Mouse (Mus musculus): ENCODE data around the gene Rnf157. TPM values are rescaled to one million over a fixed set of nuclear protein-coding genes. Genes with fewer than 3 reads are reported as not detected.
A peak's percentile ranks its signal among the peaks of the same experiment; 100 is the strongest.
"Not testable (repeated sequence)": the region's sequence is repeated elsewhere in the genome, so short reads cannot be mapped to it uniquely, and the experiment has no call there.

Rnf157 gene
- polyA plus RNA-seq, 1 experiment = 199 TPM

DNA sequence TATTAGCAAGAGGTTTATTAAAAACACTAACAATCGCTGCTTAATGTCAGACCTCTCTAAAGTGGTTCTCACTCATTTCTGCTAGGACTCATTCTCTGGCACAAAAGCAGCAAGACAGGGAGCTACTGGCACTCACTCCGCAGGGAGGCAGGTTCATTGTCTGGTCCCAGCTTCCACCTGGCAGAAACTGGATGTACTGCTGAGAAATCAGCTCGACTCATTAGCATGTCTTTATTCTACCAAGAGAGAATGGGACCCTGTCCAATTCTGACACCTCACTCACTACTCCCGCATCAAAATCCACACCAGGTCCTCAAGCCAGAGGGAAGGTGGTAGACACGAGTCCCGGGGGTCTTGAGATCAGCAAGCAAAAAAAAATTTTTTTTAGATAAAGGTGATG, 1.2 kb downstream of the Rnf157 start:
- Histone ChIP-seq H3K4me1 (ENCODE audit: control insufficient read depth, insufficient read depth, low read length) (peaks cover 8% of the 10 kb centered on the region), H3K4me3 (ENCODE audit: insufficient read depth, low read depth, low read length) (peak overlapping the region; percentile 92), H3K27ac (ENCODE audit: insufficient read depth, low read depth, low read length) (no peak overlapping the region)
- no peak for TF ChIP-seq CTCF (IDR thresholded peaks at IDR 0.05; ENCODE audit: insufficient read depth, low read depth, low read length)
- TF ChIP-seq POLR2A (IDR thresholded peaks at IDR 0.05; ENCODE audit: insufficient read depth, low read depth, low read length) = no peak
- WGBS = 14% methylated on average over 6 of the region's 6 CpGs

DNA sequence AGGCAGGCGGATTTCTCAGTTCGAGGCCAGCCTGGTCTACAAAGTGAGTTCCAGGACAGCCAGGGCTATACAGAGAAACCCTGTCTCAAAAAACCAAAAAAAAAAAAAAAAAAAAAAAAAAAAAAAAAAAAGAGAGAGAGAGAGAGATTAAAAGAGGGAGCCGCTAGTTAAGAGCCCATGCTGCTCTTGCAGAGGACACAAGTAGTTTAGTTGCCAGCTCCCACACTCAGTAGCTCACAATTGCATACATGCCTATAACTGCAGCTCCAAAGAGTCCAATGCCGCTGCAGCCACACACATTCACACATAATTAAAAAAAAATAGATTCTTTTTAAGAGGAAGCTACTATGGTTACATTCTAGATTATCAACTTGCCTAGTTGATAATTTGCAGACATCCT, 2.4 kb downstream of the Rnf157 start:
- not testable (repeated sequence) for H3K4me1 ChIP-seq (ENCODE audit: control insufficient read depth, insufficient read depth, low read length); H3K4me3 ChIP-seq (ENCODE audit: insufficient read depth, low read depth, low read length); H3K27ac ChIP-seq (ENCODE audit: insufficient read depth, low read depth, low read length)
- 80% methylated on average over 4 of the region's 4 CpGs for WGBS

DNA sequence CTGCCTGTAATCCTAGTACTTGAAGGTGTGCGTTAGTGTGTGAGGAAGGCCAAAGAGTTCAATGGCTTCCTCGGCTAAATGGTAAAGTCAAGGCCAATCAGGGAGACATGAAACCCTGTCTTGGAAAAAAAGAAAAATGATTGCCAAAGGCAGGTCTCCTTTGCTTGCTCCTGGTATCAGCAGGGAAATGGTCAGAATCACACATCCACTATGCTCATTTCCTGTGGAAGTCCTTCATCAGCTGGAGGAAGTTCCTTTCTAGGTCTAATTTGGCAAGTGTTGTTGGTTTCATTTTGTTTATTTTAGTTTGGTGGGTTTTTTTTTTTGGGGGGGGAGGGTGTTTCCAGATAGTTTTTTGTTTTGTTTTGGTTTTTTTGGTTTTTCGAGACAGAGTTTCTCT, 3.8 kb downstream of the Rnf157 start:
- Histone ChIP-seq H3K4me3 (ENCODE audit: insufficient read depth, low read depth, low read length) (no peak overlapping the region), H3K27ac (ENCODE audit: insufficient read depth, low read depth, low read length) (no peak overlapping the region), H3K4me1 (ENCODE audit: control insufficient read depth, insufficient read depth, low read length) (peaks cover 8% of the 10 kb centered on the region)
- 91% methylated on average over 3 of the region's 3 CpGs for WGBS
- TF ChIP-seq POLR2A (IDR thresholded peaks at IDR 0.05; ENCODE audit: insufficient read depth, low read depth, low read length) (no peak), CTCF (IDR thresholded peaks at IDR 0.05; ENCODE audit: insufficient read depth, low read depth, low read length) (no peak)

DNA sequence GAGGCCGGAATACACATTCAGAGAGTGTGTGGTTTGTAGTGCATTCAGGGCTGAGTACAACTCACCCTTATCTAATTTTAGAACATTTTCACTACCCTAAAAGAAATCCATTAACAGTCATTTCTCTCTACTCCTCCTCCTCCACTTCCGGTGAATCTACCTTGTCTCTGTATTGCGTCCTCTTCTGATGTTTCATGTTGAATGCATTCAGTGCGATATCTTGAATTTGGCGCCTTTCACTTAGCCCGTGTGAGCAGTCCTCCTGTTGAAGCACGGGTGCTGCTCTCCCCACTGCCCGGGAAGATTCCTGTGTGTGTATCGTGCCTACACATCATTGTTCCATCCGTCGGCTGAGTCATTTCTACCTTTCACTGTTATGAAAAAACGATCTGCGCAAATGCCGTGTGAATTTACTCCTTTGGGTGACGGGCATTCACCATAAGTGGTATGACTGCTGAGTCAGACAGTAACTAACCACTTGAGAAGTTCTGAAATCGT, 6.6 kb downstream of the Rnf157 start:
- Histone ChIP-seq H3K4me1 (ENCODE audit: control insufficient read depth, insufficient read depth, low read length) (peaks cover 18% of the 10 kb centered on the region), H3K4me3 (ENCODE audit: insufficient read depth, low read depth, low read length) (no peak overlapping the region), H3K27ac (ENCODE audit: insufficient read depth, low read depth, low read length) (no peak overlapping the region)
- 63% methylated on average over 16 of the region's 16 CpGs for WGBS
- no peak for TF ChIP-seq CTCF (IDR thresholded peaks at IDR 0.05; ENCODE audit: insufficient read depth, low read depth, low read length)
- TF ChIP-seq POLR2A (IDR thresholded peaks at IDR 0.05; ENCODE audit: insufficient read depth, low read depth, low read length) = no peak

DNA sequence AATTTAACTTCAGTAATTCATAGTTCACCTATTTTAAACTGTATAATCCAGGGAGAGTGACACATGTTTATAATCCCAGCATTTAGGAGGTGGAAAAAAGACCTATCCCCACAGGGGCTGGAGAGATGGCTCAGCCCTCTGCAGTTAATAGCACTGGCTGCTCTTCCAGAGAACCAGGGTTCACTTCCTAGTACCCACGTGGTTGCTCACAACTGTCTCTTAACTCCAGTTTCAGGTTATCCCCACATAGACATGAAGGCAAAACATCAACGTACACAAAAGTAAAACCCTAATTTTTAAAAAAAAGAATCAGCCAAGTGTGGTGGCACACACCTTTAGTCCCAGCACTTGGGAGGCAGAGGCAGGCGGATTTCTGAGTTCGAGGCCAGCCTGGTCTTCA, 7.2 kb downstream of the Rnf157 start:
- Histone ChIP-seq H3K4me1 (ENCODE audit: control insufficient read depth, insufficient read depth, low read length) (peaks cover 18% of the 10 kb centered on the region), H3K4me3 (ENCODE audit: insufficient read depth, low read depth, low read length) (no peak overlapping the region), H3K27ac (ENCODE audit: insufficient read depth, low read depth, low read length) (no peak overlapping the region)
- 87% methylated on average over 4 of the region's 4 CpGs for WGBS
- TF ChIP-seq POLR2A (IDR thresholded peaks at IDR 0.05; ENCODE audit: insufficient read depth, low read depth, low read length) = no peak
- no peak for TF ChIP-seq CTCF (IDR thresholded peaks at IDR 0.05; ENCODE audit: insufficient read depth, low read depth, low read length)

DNA sequence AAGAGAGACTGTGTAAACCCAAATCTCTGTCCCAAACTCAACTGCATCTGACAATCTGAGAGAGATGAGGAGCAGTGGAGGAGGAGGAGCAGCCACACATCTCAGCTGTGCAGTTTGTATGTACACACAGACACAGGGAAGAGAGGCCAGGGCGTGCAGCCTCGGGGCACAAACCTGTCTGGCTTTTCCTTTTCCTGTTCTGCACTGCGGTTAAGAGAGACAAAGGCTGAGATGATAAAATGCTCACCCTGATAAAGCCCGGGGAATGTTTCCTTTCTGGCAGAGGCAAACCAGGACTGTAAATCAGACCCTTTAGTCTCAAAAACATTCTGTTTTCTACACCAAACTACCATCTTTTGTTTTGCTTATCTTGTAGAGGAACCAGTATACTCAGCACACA, 12.3 kb downstream of the Rnf157 start:
- 60% methylated on average over 4 of the region's 4 CpGs for WGBS
- peaks cover 28% of the 10 kb centered on the region for H3K4me1 ChIP-seq (ENCODE audit: control insufficient read depth, insufficient read depth, low read length)
- TF ChIP-seq POLR2A (IDR thresholded peaks at IDR 0.05; ENCODE audit: insufficient read depth, low read depth, low read length) = no peak
- TF ChIP-seq CTCF (IDR thresholded peaks at IDR 0.05; ENCODE audit: insufficient read depth, low read depth, low read length) = no peak
- H3K4me3 ChIP-seq (ENCODE audit: insufficient read depth, low read depth, low read length) = no peak overlapping the region
- H3K27ac ChIP-seq (ENCODE audit: insufficient read depth, low read depth, low read length) = no peak overlapping the region

DNA sequence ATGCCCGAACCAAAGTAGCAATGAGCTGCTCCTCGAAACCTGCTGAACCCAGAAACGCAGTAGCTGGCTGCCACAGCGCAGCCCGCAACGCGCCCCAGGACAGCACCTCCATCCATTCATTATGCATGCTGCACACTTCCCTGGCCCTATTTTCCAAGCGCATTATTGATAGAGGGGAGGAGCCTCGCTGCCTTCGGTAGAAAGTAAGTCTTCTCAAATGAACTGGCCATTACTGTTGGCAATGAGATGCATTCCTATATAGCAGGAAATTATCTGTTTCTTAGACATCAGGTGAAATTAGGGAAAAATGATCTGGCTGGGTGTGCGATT, 14.5 kb downstream of the Rnf157 start:
- Histone ChIP-seq H3K4me1 (ENCODE audit: control insufficient read depth, insufficient read depth, low read length) (peaks cover 27% of the 10 kb centered on the region), H3K27ac (ENCODE audit: insufficient read depth, low read depth, low read length) (0 out of 2 replicates have a peak overlapping the region, but pooled peaks have one; percentile 20), H3K4me3 (ENCODE audit: insufficient read depth, low read depth, low read length) (no peak overlapping the region)
- 71% methylated on average over 11 of the region's 11 CpGs for WGBS
- TF ChIP-seq POLR2A (IDR thresholded peaks at IDR 0.05; ENCODE audit: insufficient read depth, low read depth, low read length) = no peak
- TF ChIP-seq CTCF (IDR thresholded peaks at IDR 0.05; ENCODE audit: insufficient read depth, low read depth, low read length) = no peak

DNA sequence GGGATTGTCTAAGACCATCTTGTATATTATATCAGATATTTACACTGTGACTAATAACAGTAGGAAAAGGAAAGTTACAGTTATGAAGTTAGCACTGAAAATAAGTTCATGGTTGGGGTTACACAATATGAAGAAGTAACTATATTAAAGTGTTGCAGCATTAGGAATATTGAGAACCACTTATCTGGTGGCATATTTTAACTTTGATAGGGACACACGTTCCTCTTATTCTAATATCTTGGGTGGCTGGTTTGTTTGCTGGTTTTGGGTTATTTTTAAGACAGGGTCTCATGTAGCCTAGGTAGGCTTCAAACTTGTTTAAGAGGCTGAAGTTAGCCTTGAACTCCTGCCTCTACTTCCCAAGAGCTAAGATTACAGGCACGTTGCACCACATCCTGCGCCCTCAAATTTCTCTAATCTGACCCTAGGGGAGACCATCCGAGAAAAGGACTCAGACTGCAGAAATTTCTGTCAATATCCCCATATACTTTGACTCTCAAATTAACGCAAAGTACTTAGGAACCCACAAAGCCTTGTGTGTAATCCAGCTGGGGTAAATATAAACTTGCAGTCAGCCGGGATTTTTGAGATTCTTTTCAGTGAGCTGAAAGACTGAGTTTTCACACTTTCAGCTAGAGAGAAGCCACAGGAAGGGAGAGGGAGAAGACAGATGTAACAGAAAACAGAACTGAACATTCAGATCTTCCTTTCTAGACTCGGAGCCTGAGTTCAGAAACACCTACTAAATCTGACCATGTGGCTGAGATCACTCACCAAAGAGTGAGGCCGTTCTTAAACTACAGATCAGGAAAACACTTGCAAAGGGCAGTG, 15.1 kb downstream of the Rnf157 start:
- WGBS = 65% methylated on average over 8 of the region's 8 CpGs

DNA sequence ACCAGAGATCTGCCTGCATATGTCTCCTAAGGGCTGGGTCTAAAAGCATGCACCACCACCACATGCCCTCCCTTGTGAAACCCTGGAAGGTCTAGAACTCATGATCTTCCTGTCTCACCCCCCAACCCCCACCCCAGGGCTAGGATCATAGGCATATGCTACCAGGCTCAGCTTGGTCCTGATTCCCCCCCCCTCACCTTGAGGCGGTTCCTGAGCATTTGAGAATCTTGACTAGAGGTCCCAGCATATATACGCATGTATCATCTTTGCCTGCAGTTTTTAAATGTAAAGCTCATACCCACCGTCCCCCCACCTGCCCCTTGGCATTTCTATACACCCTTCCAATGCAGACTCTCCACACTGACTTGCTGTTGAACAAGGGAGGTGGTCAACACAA, 15.9 kb downstream of the Rnf157 start:
- Histone ChIP-seq H3K4me1 (ENCODE audit: control insufficient read depth, insufficient read depth, low read length) (peaks cover 20% of the 10 kb centered on the region), H3K27ac (ENCODE audit: insufficient read depth, low read depth, low read length) (no peak overlapping the region), H3K4me3 (ENCODE audit: insufficient read depth, low read depth, low read length) (no peak overlapping the region)
- no peak for TF ChIP-seq CTCF (IDR thresholded peaks at IDR 0.05; ENCODE audit: insufficient read depth, low read depth, low read length)
- TF ChIP-seq POLR2A (IDR thresholded peaks at IDR 0.05; ENCODE audit: insufficient read depth, low read depth, low read length) = no peak
- 97% methylated on average over 3 of the region's 3 CpGs for WGBS

More for the DNA sequence above, 15.1 kb downstream of the Rnf157 start:
- Histone ChIP-seq H3K4me3 (ENCODE audit: insufficient read depth, low read depth, low read length) (no peak overlapping the region), H3K27ac (ENCODE audit: insufficient read depth, low read depth, low read length) (no peak overlapping the region), H3K4me1 (ENCODE audit: control insufficient read depth, insufficient read depth, low read length) (peaks cover 21% of the 10 kb centered on the region)
- TF ChIP-seq CTCF (IDR thresholded peaks at IDR 0.05; ENCODE audit: insufficient read depth, low read depth, low read length) (no peak), POLR2A (IDR thresholded peaks at IDR 0.05; ENCODE audit: insufficient read depth, low read depth, low read length) (no peak)

Data from olfactory bulb, adult 2 months (tissue).